Mouse (Mus musculus): ENCODE measurements at regions not wholly inside any gene's neighbourhood (a gene's known extent, or its start where the extent isn't known, plus 50 kb on each side); places are given as distances from the start of the nearest gene placed in this dataset.
A peak's percentile ranks its signal among the peaks of the same experiment; 100 is the strongest.
"Not testable (repeated sequence)": the region's sequence is repeated elsewhere in the genome, so short reads cannot be mapped to it uniquely, and the experiment has no call there.

DNA sequence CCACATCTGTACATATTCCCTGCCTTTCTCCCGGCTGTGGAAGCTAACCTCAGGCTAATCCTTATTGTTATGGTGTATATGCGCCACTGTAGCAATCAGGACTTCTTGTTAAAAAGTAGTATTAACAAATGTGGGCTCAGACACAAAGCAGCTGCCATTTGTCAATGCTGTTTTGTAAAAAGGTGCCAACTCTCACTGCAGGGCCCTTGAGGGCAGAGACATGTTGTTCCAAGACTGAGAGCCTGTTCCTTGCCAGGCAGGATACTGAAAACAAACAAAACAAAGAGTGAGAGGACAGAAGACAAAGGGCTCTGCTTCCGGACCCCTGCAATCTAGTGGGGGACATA, 262.0 kb upstream of the AI593442 start:
- no peak for ATAC-seq (ENCODE audit: insufficient read depth, low read depth)
- Histone ChIP-seq H3K9me3 (replicated peaks; ENCODE audit: control insufficient read depth, low read length) (no peaks in the 10 kb centered on the region), H3K27ac (ENCODE audit: low read depth) (no peak overlapping the region), H3K4me1 (ENCODE audit: control insufficient read depth, insufficient read depth) (0 out of 2 replicates have a peak, but pooled peaks cover 12% of the 10 kb centered on the region), H3K27me3 (ENCODE audit: control insufficient read depth, insufficient read depth, low read length) (no peaks in the 10 kb centered on the region), H3K4me3 (ENCODE audit: low read depth, low read length) (no peak overlapping the region), H3K4me2 (ENCODE audit: low read depth, low read length) (no peak overlapping the region), H3K36me3 (replicated peaks; ENCODE audit: control insufficient read depth, insufficient read depth, low read length) (no peaks in the 10 kb centered on the region), H3K9ac (replicated peaks; ENCODE audit: low read depth, low read length) (no peak overlapping the region)
- no peak for TF ChIP-seq CTCF (IDR thresholded peaks at IDR 0.05; ENCODE audit: low read depth)
- no peak for TF ChIP-seq EP300 (IDR thresholded peaks at IDR 0.05; ENCODE audit: low read depth)
- DNase-seq (ENCODE audit: low spot score): peak; percentile 10
- WGBS: 56% methylated on average over 3 of the region's 3 CpGs

DNA sequence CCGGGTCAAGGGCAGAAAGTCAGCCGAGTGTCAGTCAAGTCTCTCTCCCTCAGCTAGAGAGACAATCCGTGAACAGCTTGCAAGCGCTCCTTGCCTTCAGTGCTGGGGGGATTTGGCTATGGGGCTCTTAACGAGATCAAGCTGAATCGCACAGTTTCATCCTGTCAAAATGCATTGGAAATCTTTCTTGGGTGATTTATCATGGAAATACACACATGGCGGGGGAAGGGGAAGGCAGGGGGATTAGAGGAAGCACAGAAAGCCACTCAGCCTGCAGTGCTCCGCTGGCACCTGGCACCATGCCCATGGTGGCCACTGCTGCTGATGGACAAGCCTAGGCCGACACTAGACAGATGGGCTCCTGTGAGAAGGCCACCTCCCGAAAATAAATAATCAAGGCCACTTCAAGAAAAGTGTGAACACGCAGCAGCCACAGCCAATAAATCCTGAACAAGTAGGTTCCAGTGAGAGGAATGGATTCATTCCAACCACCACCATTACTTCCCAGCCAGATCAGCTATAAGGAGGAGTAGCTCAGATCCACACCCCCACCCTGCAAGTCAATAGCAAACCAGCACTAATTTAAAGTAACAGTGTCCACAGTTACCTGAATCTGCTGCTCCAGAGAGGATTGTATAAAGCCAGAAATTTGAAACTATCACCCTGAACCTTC, 261.5 kb upstream of the AI593442 start:
- Histone ChIP-seq H3K4me1 (ENCODE audit: control insufficient read depth, insufficient read depth) (0 out of 2 replicates have a peak, but pooled peaks cover 12% of the 10 kb centered on the region), H3K4me3 (ENCODE audit: low read depth, low read length) (no peak overlapping the region), H3K27ac (ENCODE audit: low read depth) (no peak overlapping the region), H3K9ac (replicated peaks; ENCODE audit: low read depth, low read length) (no peak overlapping the region), H3K27me3 (ENCODE audit: control insufficient read depth, insufficient read depth, low read length) (no peaks in the 10 kb centered on the region), H3K36me3 (replicated peaks; ENCODE audit: control insufficient read depth, insufficient read depth, low read length) (no peaks in the 10 kb centered on the region), H3K9me3 (replicated peaks; ENCODE audit: control insufficient read depth, low read length) (no peaks in the 10 kb centered on the region), H3K4me2 (ENCODE audit: low read depth, low read length) (no peak overlapping the region)
- 36% methylated on average over 11 of the region's 11 CpGs for WGBS
- DNase-seq (ENCODE audit: low spot score) (no peak), ATAC-seq (ENCODE audit: insufficient read depth, low read depth) (no peak)
- TF ChIP-seq CTCF (IDR thresholded peaks at IDR 0.05; ENCODE audit: low read depth): no peak
- TF ChIP-seq EP300 (IDR thresholded peaks at IDR 0.05; ENCODE audit: low read depth): no peak

DNA sequence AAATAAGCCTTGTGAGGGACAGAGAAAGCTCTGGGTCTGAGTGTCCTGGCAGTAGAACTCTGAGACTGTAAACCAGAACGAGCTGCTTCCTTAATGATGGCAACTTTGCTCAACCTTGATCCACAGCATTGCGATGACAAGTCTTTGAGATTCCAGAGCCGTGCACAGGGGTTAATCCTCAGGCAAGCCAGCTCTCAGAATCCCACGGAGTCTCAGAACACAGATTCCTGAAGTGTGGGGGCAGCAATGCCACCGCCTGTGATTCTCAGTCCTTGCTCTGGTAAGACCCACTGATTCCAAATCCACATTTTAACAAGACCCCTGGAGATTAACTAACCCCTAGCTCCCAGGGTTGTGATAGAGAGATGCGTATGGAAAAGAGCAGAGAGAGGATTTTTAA, 255.5 kb upstream of the AI593442 start:
- TF ChIP-seq EP300 (IDR thresholded peaks at IDR 0.05; ENCODE audit: low read depth): no peak
- no peak for TF ChIP-seq CTCF (IDR thresholded peaks at IDR 0.05; ENCODE audit: low read depth)
- 31% methylated on average over 6 of the region's 6 CpGs for WGBS
- ATAC-seq (ENCODE audit: insufficient read depth, low read depth) (no peak), DNase-seq (ENCODE audit: low spot score) (no peak)
- H3K4me2 ChIP-seq (ENCODE audit: low read depth, low read length): no peak overlapping the region
- H3K27me3 ChIP-seq (ENCODE audit: control insufficient read depth, insufficient read depth, low read length): no peaks in the 10 kb centered on the region
- H3K27ac ChIP-seq (ENCODE audit: low read depth): no peak overlapping the region
- H3K9me3 ChIP-seq (replicated peaks; ENCODE audit: control insufficient read depth, low read length): no peaks in the 10 kb centered on the region
- H3K9ac ChIP-seq (replicated peaks; ENCODE audit: low read depth, low read length): no peak overlapping the region
- no peaks in the 10 kb centered on the region for H3K4me1 ChIP-seq (ENCODE audit: control insufficient read depth, insufficient read depth)
- no peaks in the 10 kb centered on the region for H3K36me3 ChIP-seq (replicated peaks; ENCODE audit: control insufficient read depth, insufficient read depth, low read length)
- H3K4me3 ChIP-seq (ENCODE audit: low read depth, low read length): no peak overlapping the region

DNA sequence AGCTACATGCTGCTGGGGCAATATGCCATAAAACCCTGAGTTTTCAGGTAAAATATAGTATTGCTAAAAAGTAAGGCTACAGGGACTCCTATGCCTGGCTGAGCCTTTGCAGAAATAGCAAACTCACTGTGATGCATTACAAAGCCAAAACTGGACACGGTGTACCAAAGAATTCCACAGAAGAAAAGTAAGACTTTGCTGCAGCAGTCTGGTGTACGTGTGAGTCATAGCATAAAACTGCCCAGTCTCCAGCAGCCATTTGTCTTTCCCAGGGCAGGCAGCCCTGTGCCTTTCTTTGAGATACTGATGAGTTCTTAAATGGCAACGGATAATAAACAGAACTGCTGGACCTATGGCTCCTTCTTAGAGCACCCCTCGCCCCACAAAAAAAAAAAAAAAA, 237.9 kb upstream of the AI593442 start:
- 55% methylated on average over 4 of the region's 4 CpGs for WGBS
- DNase-seq (ENCODE audit: low spot score) (no peak), ATAC-seq (ENCODE audit: insufficient read depth, low read depth) (no peak)

DNA sequence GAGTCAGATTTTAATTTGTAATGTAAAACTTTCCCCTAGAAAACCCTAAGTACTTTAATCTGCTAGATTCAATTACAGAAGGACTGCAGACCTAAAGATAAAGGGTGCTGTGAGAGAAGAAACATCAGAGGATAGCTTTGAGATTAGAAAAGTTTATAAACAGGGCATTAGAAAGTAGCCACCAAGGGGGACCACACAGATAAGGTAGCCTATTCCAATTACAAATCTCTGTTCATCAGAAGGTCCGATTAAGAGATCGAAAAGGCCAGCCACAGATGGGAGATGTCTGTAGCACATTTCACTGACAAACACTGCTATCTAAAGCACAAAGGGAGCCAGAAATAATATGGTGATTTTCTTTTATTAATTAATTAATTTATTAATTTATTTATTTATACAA, 209.1 kb upstream of the AI593442 start:
- no CpG with 5 or more reads among the region's 2 CpGs for WGBS
- not testable (repeated sequence) for ATAC-seq (ENCODE audit: insufficient read depth, low read depth); H3K4me1 ChIP-seq (ENCODE audit: control insufficient read depth, insufficient read depth); H3K4me2 ChIP-seq (ENCODE audit: low read depth, low read length); H3K27me3 ChIP-seq (ENCODE audit: control insufficient read depth, insufficient read depth, low read length); H3K9me3 ChIP-seq (replicated peaks; ENCODE audit: control insufficient read depth, low read length); H3K9ac ChIP-seq (replicated peaks; ENCODE audit: low read depth, low read length); H3K4me3 ChIP-seq (ENCODE audit: low read depth, low read length); H3K27ac ChIP-seq (ENCODE audit: low read depth); H3K36me3 ChIP-seq (replicated peaks; ENCODE audit: control insufficient read depth, insufficient read depth, low read length); DNase-seq (ENCODE audit: low spot score)

More for the DNA sequence above, 237.9 kb upstream of the AI593442 start:
- Histone ChIP-seq H3K27ac (ENCODE audit: low read depth) (no peak overlapping the region), H3K4me3 (ENCODE audit: low read depth, low read length) (no peak overlapping the region), H3K9me3 (replicated peaks; ENCODE audit: control insufficient read depth, low read length) (no peaks in the 10 kb centered on the region), H3K4me1 (ENCODE audit: control insufficient read depth, insufficient read depth) (no peaks in the 10 kb centered on the region), H3K27me3 (ENCODE audit: control insufficient read depth, insufficient read depth, low read length) (no peaks in the 10 kb centered on the region), H3K9ac (replicated peaks; ENCODE audit: low read depth, low read length) (no peak overlapping the region), H3K4me2 (ENCODE audit: low read depth, low read length) (no peak overlapping the region), H3K36me3 (replicated peaks; ENCODE audit: control insufficient read depth, insufficient read depth, low read length) (no peaks in the 10 kb centered on the region)
- TF ChIP-seq EP300 (IDR thresholded peaks at IDR 0.05; ENCODE audit: low read depth) (no peak), CTCF (IDR thresholded peaks at IDR 0.05; ENCODE audit: low read depth) (no peak)

DNA sequence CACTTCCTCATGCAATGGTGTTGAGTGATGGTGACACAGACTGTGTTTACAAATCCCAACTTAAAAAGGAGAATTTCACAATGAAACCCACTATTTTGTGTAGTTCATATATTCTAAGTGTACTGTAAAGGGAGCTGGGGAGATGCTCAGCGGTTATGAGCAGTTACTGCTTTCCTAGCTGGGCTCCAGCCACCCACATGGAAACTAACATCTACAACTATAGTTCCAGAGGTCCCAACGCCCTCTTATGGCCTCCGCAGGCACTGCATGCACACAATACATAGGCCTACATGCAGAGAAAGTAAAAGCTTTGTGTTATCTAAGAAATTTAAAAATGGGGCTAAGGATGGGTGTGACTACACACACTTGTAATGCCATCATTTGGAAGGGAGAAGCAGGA, 208.4 kb upstream of the AI593442 start:
- H3K4me2 ChIP-seq (ENCODE audit: low read depth, low read length); H3K9ac ChIP-seq (replicated peaks; ENCODE audit: low read depth, low read length); H3K9me3 ChIP-seq (replicated peaks; ENCODE audit: control insufficient read depth, low read length); H3K27ac ChIP-seq (ENCODE audit: low read depth); ATAC-seq (ENCODE audit: insufficient read depth, low read depth); H3K36me3 ChIP-seq (replicated peaks; ENCODE audit: control insufficient read depth, insufficient read depth, low read length); DNase-seq (ENCODE audit: low spot score); H3K27me3 ChIP-seq (ENCODE audit: control insufficient read depth, insufficient read depth, low read length); H3K4me1 ChIP-seq (ENCODE audit: control insufficient read depth, insufficient read depth); H3K4me3 ChIP-seq (ENCODE audit: low read depth, low read length): not testable (repeated sequence)
- no CpG with 5 or more reads among the region's 3 CpGs for WGBS
